Mouse (Mus musculus): Measurements from ENCODE around the gene Fam207a.

DNA sequence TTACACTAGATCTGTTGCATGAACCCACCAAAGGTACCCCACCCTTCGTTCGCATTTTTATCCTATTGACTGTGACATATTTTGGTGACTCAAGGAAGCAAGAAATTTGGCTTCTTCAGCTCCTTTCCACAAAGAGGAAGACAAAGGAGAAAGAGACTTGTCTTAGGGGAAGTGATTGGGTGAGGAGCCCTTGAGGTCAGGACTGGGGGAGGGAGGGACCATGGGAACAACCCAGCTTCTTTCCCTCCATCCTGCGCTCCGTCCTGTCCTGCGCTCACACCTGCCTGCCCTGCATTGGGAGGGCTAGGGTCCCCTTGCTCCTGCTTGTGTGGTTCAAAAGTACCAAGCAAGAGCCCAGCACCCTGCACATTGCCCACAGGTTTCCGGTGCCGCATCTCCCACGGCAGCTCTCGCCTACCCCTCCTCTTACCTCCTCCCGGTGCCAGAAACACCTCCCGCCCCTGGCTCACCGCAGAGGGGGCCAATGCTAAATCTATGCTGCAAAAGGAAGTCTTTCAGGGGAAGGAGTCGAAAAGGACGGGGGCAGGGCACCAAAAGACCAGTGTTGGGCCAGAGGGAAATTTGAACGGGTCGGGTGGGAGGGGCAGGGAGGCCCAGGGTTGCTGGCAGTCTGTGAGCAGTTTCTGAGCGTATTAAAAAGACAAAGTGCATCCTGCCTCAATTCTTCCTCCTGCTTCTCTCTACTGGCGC, 6.6 kb upstream of the Fam207a start:
- no peak for TF ChIP-seq POLR2A (IDR thresholded peaks at IDR 0.05; ENCODE audit: borderline replicate concordance, extremely low read depth, insufficient read depth, insufficient read length, poor library complexity, severe bottlenecking)
- TF ChIP-seq CTCF (IDR thresholded peaks at IDR 0.05; ENCODE audit: borderline replicate concordance, extremely low read depth, insufficient read depth, insufficient read length), result no peak
